Mouse (Mus musculus): ENCODE data around the gene Setd1b. TPM values are rescaled to one million over a fixed set of nuclear protein-coding genes. Genes with fewer than 3 reads are reported as not detected.
"Not testable (repeated sequence)": the region's sequence is repeated elsewhere in the genome, so short reads cannot be mapped to it uniquely, and the experiment has no call there.

The Setd1b gene
- total RNA-seq, 2 experiments from 2014 or later = 32.4 to 42.2 TPM

DNA sequence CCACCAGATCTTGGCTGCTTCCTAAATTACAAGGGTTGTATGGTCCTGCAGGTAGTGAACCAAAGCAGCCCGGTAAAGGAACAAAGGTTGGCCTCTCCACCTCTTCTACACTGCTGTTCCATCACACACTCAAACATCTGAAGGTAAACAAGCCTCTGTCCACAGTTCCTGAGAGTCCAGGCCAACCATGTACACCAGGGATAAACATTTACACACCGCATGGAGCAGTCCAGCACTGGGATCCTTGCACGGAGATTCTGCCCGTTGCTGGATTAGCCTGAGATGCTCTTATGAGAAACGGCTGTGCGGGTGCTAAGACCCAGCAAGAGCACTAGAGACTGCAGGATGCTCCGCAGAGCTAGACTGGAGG is 59.5 kb downstream of the Setd1b start:
- intact Hi-C loops (cut with DNase I) = no loop called here
- Histone ChIP-seq H3K27ac (no peak overlapping the region), H3K4me3 (no peak overlapping the region)
- no peak for DNase-seq (ENCODE audit: extremely low spot score in 1 of 2, low spot score in 2 of 2)
- TF ChIP-seq CTCF (IDR thresholded peaks at IDR 0.05) = no peak

DNA sequence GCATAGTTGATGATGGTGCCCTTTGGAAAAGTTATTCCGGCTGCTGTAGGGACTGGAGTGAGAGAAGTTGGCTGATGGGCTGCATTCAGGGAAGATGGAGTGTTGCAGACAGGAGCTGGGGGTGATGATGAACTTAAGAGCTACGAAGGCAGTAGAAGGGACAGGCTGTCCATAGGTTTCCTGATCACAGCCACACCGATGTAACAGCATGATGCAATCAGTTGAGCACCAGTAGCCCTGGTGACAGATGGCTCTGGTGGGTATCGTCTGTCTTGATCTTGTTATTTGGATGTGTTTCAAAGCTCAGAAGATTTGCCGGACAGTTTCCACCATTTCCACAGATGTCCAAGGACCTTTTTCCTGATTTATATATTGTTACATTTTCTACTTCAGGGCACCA is 60.0 kb downstream of the Setd1b start:
- intact Hi-C loops (cut with DNase I) = no loop called here
- no peak for DNase-seq (ENCODE audit: extremely low spot score in 1 of 2, low spot score in 2 of 2)
- no peak for TF ChIP-seq CTCF (IDR thresholded peaks at IDR 0.05)
- no peak overlapping the region for H3K4me3 ChIP-seq
- H3K27ac ChIP-seq = no peak overlapping the region

DNA sequence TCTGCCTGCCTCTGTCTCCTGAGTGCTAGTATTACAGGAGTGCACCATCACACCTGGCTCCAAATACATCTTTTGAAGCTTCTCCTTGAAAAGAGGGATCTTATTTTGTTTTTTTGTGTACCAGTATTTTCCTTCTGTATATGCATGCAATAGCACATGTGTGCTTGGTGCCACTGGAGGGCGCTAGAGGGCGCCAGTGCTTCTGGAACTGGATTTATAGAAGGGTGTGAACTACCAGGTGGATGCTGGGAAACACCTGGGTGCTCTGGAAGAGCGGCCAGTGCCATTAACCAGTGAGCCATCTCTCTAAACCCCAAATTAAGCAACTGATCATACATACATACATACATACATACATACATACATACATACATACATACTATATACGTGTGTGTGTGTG is 60.8 kb downstream of the Setd1b start:
- intact Hi-C loops (cut with DNase I); DNase-seq (ENCODE audit: extremely low spot score in 1 of 2, low spot score in 2 of 2); H3K4me3 ChIP-seq; H3K27ac ChIP-seq: not testable (repeated sequence)

DNA sequence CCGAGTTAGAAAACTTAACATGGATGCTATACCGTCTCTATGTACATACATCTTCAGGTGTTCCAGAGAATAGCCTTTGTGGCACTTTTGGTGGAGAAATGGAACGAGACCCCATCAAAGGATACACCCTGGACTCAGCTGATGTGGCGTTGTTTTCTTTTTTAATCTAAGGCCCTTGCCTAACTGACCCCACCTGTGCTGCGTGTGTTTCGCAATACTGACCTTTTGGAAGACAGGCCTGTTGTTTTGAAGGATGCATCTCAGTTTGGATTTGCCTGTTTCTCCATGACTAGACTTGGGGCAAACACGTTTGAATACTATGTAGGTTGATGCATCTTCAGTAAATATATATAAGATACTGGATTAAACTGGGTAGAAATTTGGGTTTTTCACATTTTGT is 61.6 kb downstream of the Setd1b start:
- intact Hi-C loops (cut with DNase I); H3K27ac ChIP-seq; H3K4me3 ChIP-seq; DNase-seq (ENCODE audit: extremely low spot score in 1 of 2, low spot score in 2 of 2): not testable (repeated sequence)

Other genes starting within 250 kb of the Setd1b start
- gene Kdm2b, start 152.4 kb upstream of the Setd1b start, total RNA-seq (2021) = 10 to 100 TPM; 25.4 to 27.4 TPM
- 1 to 10 TPM; 6.9 to 9.5 TPM for gene Orai1, start 127.1 kb upstream of the Setd1b start, total RNA-seq (2021)
- gene Morn3, start 95.2 kb upstream of the Setd1b start, total RNA-seq (2021) = not detected
- gene Tmem120b, start 73.8 kb upstream of the Setd1b start, total RNA-seq (2021) = 10 to 100 TPM; 16.0 to 16.2 TPM
- gene Rhof, start 9.5 kb upstream of the Setd1b start, total RNA-seq (2021) = 10 to 100 TPM; 48.5 to 48.9 TPM
- gene Psmd9, start 27.2 kb downstream of the Setd1b start, total RNA-seq (2021) = 10 to 100 TPM; 23.4 to 24.9 TPM
- not detected for gene Hpd, start 40.5 kb downstream of the Setd1b start, total RNA-seq (2021)
- 1 to 10 TPM; 6.0 to 6.2 TPM for gene Wdr66, start 109.9 kb downstream of the Setd1b start, total RNA-seq (2021)
- gene Bcl7a, start 201.6 kb downstream of the Setd1b start, total RNA-seq (2021) = 10 to 100 TPM; 65.4 to 68.2 TPM

Measured in left cerebral cortex, adult 2 months (tissue).